In genomic region chr9:99449886-99450647, GRCm38 (mm10) we compare ENCODE assay signal across 8 mouse cellular contexts. TPM values are rescaled to one million over a fixed set of nuclear protein-coding genes. Genes with fewer than 3 reads are reported as not detected.
DNase-seq lines count a peak whose midpoint lies in the region; ATAC-seq and TF ChIP-seq lines count a peak whose summit lies in the region.
"Had no signal": no experiment of that assay in that cellular context is flagged by ENCODE, and none has a peak within 500 bp of the region (broad histone marks: within the 10 kb centered on the region; RNA-seq: fewer than 3 reads in every experiment).

No protein-coding gene starts in this region.

- TF ChIP-seq EP300 in ES-Bruce4 (IDR thresholded peaks at IDR 0.05; ENCODE audit: insufficient read depth, low read depth, low read length), result no peak
- no peak for TF ChIP-seq EP300 in lung, postnatal 0 days (IDR thresholded peaks at IDR 0.05)

- no peak overlapping the region for H3K27ac ChIP-seq in hindbrain, embryonic 15.5 days (replicated peaks)
- no peak overlapping the region for H3K27ac ChIP-seq in hindbrain, embryonic 16.5 days (ENCODE audit: low read depth, low read length)
- H3K27ac ChIP-seq in ES-Bruce4 (ENCODE audit: insufficient read depth, low read length), result no peak overlapping the region
- no peak overlapping the region for H3K27ac ChIP-seq in lung, postnatal 0 days (ENCODE audit: low read length)
- no peak overlapping the region for H3K27ac ChIP-seq in midbrain, embryonic 13.5 days
- H3K27ac ChIP-seq: limb, embryonic 15.5 days had no signal

- ATAC-seq in hindbrain, embryonic 15.5 days (ENCODE audit: low FRiP score, low read depth), result peak; percentile 8; the same call in 1 of the 2 replicates
- ATAC-seq in hindbrain, embryonic 16.5 days, result no peak; the same call in 1 of the 2 replicates
- ATAC-seq in lung, postnatal 0 days, result no peak; the same call in 1 of the 2 replicates
- ATAC-seq in midbrain, embryonic 13.5 days, result no peak

- TF ChIP-seq CTCF in ES-Bruce4 (IDR thresholded peaks at IDR 0.05; ENCODE audit: low read depth, low read length), result peak; percentile 30
- peak; percentile 67 for TF ChIP-seq CTCF in lung, postnatal 0 days (IDR thresholded peaks at IDR 0.05)

- no peak overlapping the region for H3K4me3 ChIP-seq in hindbrain, embryonic 15.5 days
- no peak overlapping the region for H3K4me3 ChIP-seq in hindbrain, embryonic 16.5 days (ENCODE audit: low read length)
- no peak overlapping the region for H3K4me3 ChIP-seq in ES-Bruce4 (ENCODE audit: low read depth, low read length)
- H3K4me3 ChIP-seq in lung, postnatal 0 days (ENCODE audit: low read depth, low read length), result no peak overlapping the region
- no peak overlapping the region for H3K4me3 ChIP-seq in midbrain, embryonic 13.5 days (replicated peaks)
- H3K4me3 ChIP-seq: limb, embryonic 15.5 days had no signal

- H3K9ac ChIP-seq in hindbrain, embryonic 15.5 days, result no peak overlapping the region
- no peak overlapping the region for H3K9ac ChIP-seq in hindbrain, embryonic 16.5 days (ENCODE audit: low read depth, low read length)
- H3K9ac ChIP-seq in ES-Bruce4 (ENCODE audit: low read depth, poor library complexity, severe bottlenecking), result no peak overlapping the region
- H3K9ac ChIP-seq in lung, postnatal 0 days (replicated peaks; ENCODE audit: low read depth), result no peak overlapping the region
- no peak overlapping the region for H3K9ac ChIP-seq in midbrain, embryonic 13.5 days (replicated peaks)
- H3K9ac ChIP-seq: limb, embryonic 15.5 days had no signal

- peak; percentile 85 for DNase-seq in ZHBTc4 (ENCODE audit: low read depth, low spot score)
- DNase-seq in lung, postnatal 0 days (ENCODE audit: low spot score), result peak; percentile 59
- DNase-seq in layer of hippocampus, adult 9-11 months, result no peak

- 46% methylated on average over 9 of the region's 9 CpGs for WGBS in hindbrain, embryonic 15.5 days
- WGBS in hindbrain, embryonic 16.5 days, result 47% methylated on average over 9 of the region's 9 CpGs
- 37% methylated on average over 9 of the region's 9 CpGs for WGBS in lung, postnatal 0 days
- 42% methylated on average over 9 of the region's 9 CpGs for WGBS in midbrain, embryonic 13.5 days

- no peak for TF ChIP-seq POLR2A in ES-Bruce4 (IDR thresholded peaks at IDR 0.05; ENCODE audit: insufficient read depth, low read length)

- H3K36me3 ChIP-seq in hindbrain, embryonic 15.5 days, result no peaks in the 10 kb centered on the region
- no peaks in the 10 kb centered on the region for H3K36me3 ChIP-seq in hindbrain, embryonic 16.5 days (ENCODE audit: control insufficient read depth, insufficient read depth, low read length)
- no peaks in the 10 kb centered on the region for H3K36me3 ChIP-seq in ES-Bruce4 (ENCODE audit: control insufficient read depth, insufficient read depth, low read length, poor library complexity, severe bottlenecking)
- no peaks in the 10 kb centered on the region for H3K36me3 ChIP-seq in lung, postnatal 0 days (ENCODE audit: insufficient read depth, low read length)
- H3K36me3 ChIP-seq in midbrain, embryonic 13.5 days, result no peaks in the 10 kb centered on the region
- H3K36me3 ChIP-seq: limb, embryonic 15.5 days had no signal

- no peaks in the 10 kb centered on the region for H3K9me3 ChIP-seq in hindbrain, embryonic 15.5 days
- H3K9me3 ChIP-seq in hindbrain, embryonic 16.5 days (ENCODE audit: control insufficient read depth, low read length), result no peaks in the 10 kb centered on the region
- no peaks in the 10 kb centered on the region for H3K9me3 ChIP-seq in ES-Bruce4 (replicated peaks; ENCODE audit: control insufficient read depth, insufficient read depth, low read length, poor library complexity, severe bottlenecking)
- H3K9me3 ChIP-seq in lung, postnatal 0 days (ENCODE audit: low read length), result no peaks in the 10 kb centered on the region
- no peaks in the 10 kb centered on the region for H3K9me3 ChIP-seq in midbrain, embryonic 13.5 days
- H3K9me3 ChIP-seq: limb, embryonic 15.5 days had no signal

- H3K4me2 ChIP-seq in hindbrain, embryonic 15.5 days, result no peak overlapping the region
- H3K4me2 ChIP-seq in hindbrain, embryonic 16.5 days (ENCODE audit: low read length), result no peak overlapping the region
- H3K4me2 ChIP-seq in lung, postnatal 0 days (replicated peaks; ENCODE audit: low read depth, low read length), result no peak overlapping the region
- H3K4me2 ChIP-seq in midbrain, embryonic 13.5 days (replicated peaks), result no peak overlapping the region
- H3K4me2 ChIP-seq: limb, embryonic 15.5 days had no signal

- H3K4me1 ChIP-seq in hindbrain, embryonic 15.5 days (replicated peaks), result no peaks in the 10 kb centered on the region
- no peaks in the 10 kb centered on the region for H3K4me1 ChIP-seq in hindbrain, embryonic 16.5 days (ENCODE audit: control insufficient read depth, insufficient read depth, low read depth, low read length)
- no peaks in the 10 kb centered on the region for H3K4me1 ChIP-seq in ES-Bruce4 (ENCODE audit: control insufficient read depth, insufficient read depth, low read length)
- no peaks in the 10 kb centered on the region; the same call in 1 of the 2 replicates for H3K4me1 ChIP-seq in lung, postnatal 0 days (ENCODE audit: insufficient read depth, low read depth, low read length)
- peaks cover 5% of the 10 kb centered on the region for H3K4me1 ChIP-seq in midbrain, embryonic 13.5 days (replicated peaks)

- H3K27me3 ChIP-seq in hindbrain, embryonic 15.5 days, result peaks cover 4% of the 10 kb centered on the region; the same call in 1 of the 2 replicates
- H3K27me3 ChIP-seq in hindbrain, embryonic 16.5 days (replicated peaks; ENCODE audit: control insufficient read depth, insufficient read depth, low read length), result no peaks in the 10 kb centered on the region
- H3K27me3 ChIP-seq in ES-Bruce4 (ENCODE audit: control insufficient read depth, insufficient read depth, low read length, poor library complexity, severe bottlenecking), result no peaks in the 10 kb centered on the region
- no peaks in the 10 kb centered on the region for H3K27me3 ChIP-seq in lung, postnatal 0 days (replicated peaks; ENCODE audit: insufficient read depth, low read length)
- H3K27me3 ChIP-seq in midbrain, embryonic 13.5 days, result peaks cover 17% of the 10 kb centered on the region

RNA-seq across cellular contexts. Expression of gene Nme9, which starts 1.2 kb away (rescaled TPM):
- 0.60 and 0.62 TPM in 2 replicates for polyA plus RNA-seq in hindbrain, embryonic 15.5 days (2015; fragmentation: Nextera tagmentation; extraction: Ambion mirVana)
- polyA plus RNA-seq in hindbrain, embryonic 16.5 days (2015; fragmentation: Nextera tagmentation; extraction: Ambion mirVana), result 0.73 and 1.0 TPM in 2 replicates
- not detected in 2 replicates for polyA plus RNA-seq in ES-Bruce4 (2011; ENCODE audit: insufficient read depth, insufficient read length, low read depth, missing spikeins)
- polyA plus RNA-seq in lung, postnatal 0 days (2015; fragmentation: Nextera tagmentation; extraction: Ambion mirVana), result 17.1 and 19.2 TPM in 2 replicates
- 0.55 TPM in 1 of 2 replicates, not detected in the other for polyA plus RNA-seq in midbrain, embryonic 13.5 days (2015; fragmentation: Nextera tagmentation; extraction: Ambion mirVana)
- polyA plus RNA-seq: limb, embryonic 15.5 days had no signal

RNA-seq across cellular contexts. Expression of gene Mras, which starts 12.9 kb away (rescaled TPM):
- 53.8 and 57.1 TPM in 2 replicates for polyA plus RNA-seq in hindbrain, embryonic 15.5 days (2015; fragmentation: Nextera tagmentation; extraction: Ambion mirVana)
- 53.1 and 53.4 TPM in 2 replicates for polyA plus RNA-seq in hindbrain, embryonic 16.5 days (2015; fragmentation: Nextera tagmentation; extraction: Ambion mirVana)
- polyA plus RNA-seq in ES-Bruce4 (2011; ENCODE audit: insufficient read depth, insufficient read length, low read depth, missing spikeins), result 6.0 and 7.9 TPM in 2 replicates
- 13.9 and 22.4 TPM in 2 replicates for polyA plus RNA-seq in lung, postnatal 0 days (2015; fragmentation: Nextera tagmentation; extraction: Ambion mirVana)
- polyA plus RNA-seq in midbrain, embryonic 13.5 days (2015; fragmentation: Nextera tagmentation; extraction: Ambion mirVana), result 43.8 and 46.0 TPM in 2 replicates
